Mouse (Mus musculus): ENCODE measurements around the gene Pla2g16. TPM values are rescaled to one million over a fixed set of nuclear protein-coding genes. Genes with fewer than 3 reads are reported as not detected.

The Pla2g16 gene
- polyA plus RNA-seq, 1 experiment: 2.1 TPM

- TF ChIP-seq CTCF (IDR thresholded peaks at IDR 0.05; ENCODE audit: control insufficient read depth, insufficient read depth, insufficient replicate concordance, low read depth, low read length): no peak
- no peak for TF ChIP-seq POLR2A (IDR thresholded peaks at IDR 0.05; ENCODE audit: control insufficient read depth, low read depth, low read length)
- no peaks in the 10 kb centered on the region for H3K4me1 ChIP-seq (ENCODE audit: control insufficient read depth, insufficient read depth, low read length)
- no peak overlapping the region for H3K4me3 ChIP-seq (ENCODE audit: control insufficient read depth, low read depth, low read length)
- no peaks in the 10 kb centered on the region; the same call in 1 of the 2 replicates for H3K36me3 ChIP-seq (ENCODE audit: control insufficient read depth, insufficient read depth, low read length)
- H3K27me3 ChIP-seq (ENCODE audit: control insufficient read depth, insufficient read depth, low read length): no peaks in the 10 kb centered on the region
- no peak overlapping the region for H3K27ac ChIP-seq (ENCODE audit: control insufficient read depth, insufficient read depth, low read depth, low read length)
Measured at GRCm38 (mm10) chr19:7528639-7529428, 28.4 kb upstream of the Pla2g16 start.

DNA sequence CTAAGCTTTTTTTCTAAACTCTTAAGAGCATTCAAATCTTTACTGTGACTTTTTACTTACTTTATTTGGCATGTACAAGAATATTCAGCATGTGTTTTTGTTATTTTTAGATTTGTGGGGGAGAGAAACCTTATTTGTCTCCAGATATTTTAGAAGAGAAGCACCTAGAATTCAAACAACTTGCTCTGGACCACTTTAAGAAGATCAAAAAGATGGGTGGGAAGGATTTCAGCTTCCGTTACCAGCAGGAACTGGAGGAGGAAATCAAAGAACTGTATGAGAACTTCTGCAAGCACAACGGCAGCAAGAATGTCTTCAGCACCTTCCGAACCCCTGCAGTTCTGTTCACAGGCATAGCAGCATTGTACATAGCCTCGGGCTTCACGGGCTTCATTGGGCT lies 25.4 kb upstream of the Pla2g16 start:
- TF ChIP-seq POLR2A (IDR thresholded peaks at IDR 0.05; ENCODE audit: control insufficient read depth, low read depth, low read length) (no peak), CTCF (IDR thresholded peaks at IDR 0.05; ENCODE audit: control insufficient read depth, insufficient read depth, insufficient replicate concordance, low read depth, low read length) (no peak)
- Histone ChIP-seq H3K4me1 (ENCODE audit: control insufficient read depth, insufficient read depth, low read length) (no peaks in the 10 kb centered on the region), H3K4me3 (ENCODE audit: control insufficient read depth, low read depth, low read length) (no peak overlapping the region), H3K27ac (ENCODE audit: control insufficient read depth, insufficient read depth, low read depth, low read length) (no peak overlapping the region), H3K36me3 (ENCODE audit: control insufficient read depth, insufficient read depth, low read length) (no peaks in the 10 kb centered on the region; the same call in 1 of the 2 replicates), H3K27me3 (ENCODE audit: control insufficient read depth, insufficient read depth, low read length) (no peaks in the 10 kb centered on the region)

GRCm38 (mm10) chr19:7533891-7534290 lies 23.4 kb upstream of the Pla2g16 start:
- Histone ChIP-seq H3K36me3 (ENCODE audit: control insufficient read depth, insufficient read depth, low read length) (no peaks in the 10 kb centered on the region; the same call in 1 of the 2 replicates), H3K27ac (ENCODE audit: control insufficient read depth, insufficient read depth, low read depth, low read length) (no peak overlapping the region), H3K4me3 (ENCODE audit: control insufficient read depth, low read depth, low read length) (no peak overlapping the region), H3K27me3 (ENCODE audit: control insufficient read depth, insufficient read depth, low read length) (no peaks in the 10 kb centered on the region), H3K4me1 (ENCODE audit: control insufficient read depth, insufficient read depth, low read length) (no peaks in the 10 kb centered on the region)
- TF ChIP-seq CTCF (IDR thresholded peaks at IDR 0.05; ENCODE audit: control insufficient read depth, insufficient read depth, insufficient replicate concordance, low read depth, low read length) (no peak), POLR2A (IDR thresholded peaks at IDR 0.05; ENCODE audit: control insufficient read depth, low read depth, low read length) (no peak)

- Histone ChIP-seq H3K27me3 (ENCODE audit: control insufficient read depth, insufficient read depth, low read length) (no peaks in the 10 kb centered on the region), H3K36me3 (ENCODE audit: control insufficient read depth, insufficient read depth, low read length) (no peaks in the 10 kb centered on the region), H3K4me3 (ENCODE audit: control insufficient read depth, low read depth, low read length) (no peak overlapping the region), H3K4me1 (ENCODE audit: control insufficient read depth, insufficient read depth, low read length) (no peaks in the 10 kb centered on the region), H3K27ac (ENCODE audit: control insufficient read depth, insufficient read depth, low read depth, low read length) (no peak overlapping the region)
- TF ChIP-seq CTCF (IDR thresholded peaks at IDR 0.05; ENCODE audit: control insufficient read depth, insufficient read depth, insufficient replicate concordance, low read depth, low read length): no peak
- TF ChIP-seq POLR2A (IDR thresholded peaks at IDR 0.05; ENCODE audit: control insufficient read depth, low read depth, low read length): no peak
Measured at GRCm38 (mm10) chr19:7548924-7549323, 8.3 kb upstream of the Pla2g16 start.

- Histone ChIP-seq H3K4me1 (ENCODE audit: control insufficient read depth, insufficient read depth, low read length) (no peaks in the 10 kb centered on the region), H3K4me3 (ENCODE audit: control insufficient read depth, low read depth, low read length) (no peak overlapping the region), H3K27me3 (ENCODE audit: control insufficient read depth, insufficient read depth, low read length) (no peaks in the 10 kb centered on the region), H3K27ac (ENCODE audit: control insufficient read depth, insufficient read depth, low read depth, low read length) (no peak overlapping the region), H3K36me3 (ENCODE audit: control insufficient read depth, insufficient read depth, low read length) (no peaks in the 10 kb centered on the region)
- TF ChIP-seq CTCF (IDR thresholded peaks at IDR 0.05; ENCODE audit: control insufficient read depth, insufficient read depth, insufficient replicate concordance, low read depth, low read length) (no peak), POLR2A (IDR thresholded peaks at IDR 0.05; ENCODE audit: control insufficient read depth, low read depth, low read length) (no peak)
Measured at GRCm38 (mm10) chr19:7551550-7552300, 5.5 kb upstream of the Pla2g16 start.

DNA sequence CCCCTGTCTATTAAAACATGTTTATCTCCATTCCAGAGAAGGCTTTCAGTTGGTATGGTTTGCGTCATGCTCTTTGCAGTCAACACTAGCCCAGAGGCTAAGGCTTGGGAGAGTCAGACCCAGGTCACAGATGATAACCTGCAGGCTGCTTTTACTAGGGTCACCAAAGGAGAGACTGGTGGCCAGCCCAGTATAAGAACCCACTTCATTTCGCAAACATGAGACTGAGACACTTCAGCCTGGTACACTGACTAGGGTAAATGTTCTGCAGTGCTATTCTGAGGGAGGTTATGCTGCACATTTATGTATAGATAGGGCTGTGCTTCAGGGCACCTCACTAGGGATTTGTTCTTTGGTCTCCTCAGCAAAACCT lies 5.0 kb upstream of the Pla2g16 start:
- Histone ChIP-seq H3K4me3 (ENCODE audit: control insufficient read depth, low read depth, low read length) (no peak overlapping the region), H3K27me3 (ENCODE audit: control insufficient read depth, insufficient read depth, low read length) (no peaks in the 10 kb centered on the region), H3K27ac (ENCODE audit: control insufficient read depth, insufficient read depth, low read depth, low read length) (no peak overlapping the region), H3K36me3 (ENCODE audit: control insufficient read depth, insufficient read depth, low read length) (no peaks in the 10 kb centered on the region), H3K4me1 (ENCODE audit: control insufficient read depth, insufficient read depth, low read length) (no peaks in the 10 kb centered on the region; the same call in 1 of the 2 replicates)
- TF ChIP-seq CTCF (IDR thresholded peaks at IDR 0.05; ENCODE audit: control insufficient read depth, insufficient read depth, insufficient replicate concordance, low read depth, low read length) (no peak), POLR2A (IDR thresholded peaks at IDR 0.05; ENCODE audit: control insufficient read depth, low read depth, low read length) (no peak)

- Histone ChIP-seq H3K4me3 (ENCODE audit: control insufficient read depth, low read depth, low read length) (no peak overlapping the region), H3K27ac (ENCODE audit: control insufficient read depth, insufficient read depth, low read depth, low read length) (no peak overlapping the region), H3K36me3 (ENCODE audit: control insufficient read depth, insufficient read depth, low read length) (no peaks in the 10 kb centered on the region), H3K27me3 (ENCODE audit: control insufficient read depth, insufficient read depth, low read length) (no peaks in the 10 kb centered on the region), H3K4me1 (ENCODE audit: control insufficient read depth, insufficient read depth, low read length) (no peaks in the 10 kb centered on the region; the same call in 1 of the 2 replicates)
- TF ChIP-seq POLR2A (IDR thresholded peaks at IDR 0.05; ENCODE audit: control insufficient read depth, low read depth, low read length) (no peak), CTCF (IDR thresholded peaks at IDR 0.05; ENCODE audit: control insufficient read depth, insufficient read depth, insufficient replicate concordance, low read depth, low read length) (no peak)
Measured at GRCm38 (mm10) chr19:7553441-7553840, 3.8 kb upstream of the Pla2g16 start.
